Mouse (Mus musculus): ENCODE measurements around the gene Ccz1. TPM values are rescaled to one million over a fixed set of nuclear protein-coding genes. Genes with fewer than 3 reads are reported as not detected.
A peak's percentile ranks its signal among the peaks of the same experiment; 100 is the strongest.

The Ccz1 gene
- 49.9 and 57.6 TPM in 2 replicates for polyA plus RNA-seq (2015; fragmentation: Nextera tagmentation; extraction: Ambion mirVana)

- WGBS: 4% methylated on average over 47 of the region's 47 CpGs
- Histone ChIP-seq H3K4me2 (ENCODE audit: low read depth, low read length) (peak within 1 kb of the TSS; percentile 65), H3K27ac (ENCODE audit: low read length) (peak within 1 kb of the TSS; percentile 83), H3K9ac (ENCODE audit: low read length) (peak within 1 kb of the TSS; percentile 93), H3K36me3 (ENCODE audit: control insufficient read depth, insufficient read depth) (peaks cover 19% of the 10 kb centered on the region), H3K27me3 (ENCODE audit: control insufficient read depth, insufficient read depth, low read length) (no peaks in the 10 kb centered on the region), H3K4me1 (ENCODE audit: control insufficient read depth, insufficient read depth, low read length) (peaks cover 4% of the 10 kb centered on the region), H3K9me3 (replicated peaks; ENCODE audit: control insufficient read depth, low read length) (no peaks in the 10 kb centered on the region), H3K4me3 (ENCODE audit: low read length) (peak within 1 kb of the TSS; percentile 96)
- peak; percentile 99 for ATAC-seq (replicated peaks; ENCODE audit: extremely low read depth, insufficient read depth, low FRiP score)
Observed at GRCm38 (mm10) chr5:144014551-144015311, at the start of gene Ccz1. Gene Ccz1, minus strand, starts transcription at chr5:144014877.

- H3K27ac ChIP-seq (ENCODE audit: low read length): no peak overlapping the region
- WGBS: 63% methylated on average over 5 of the region's 5 CpGs
- H3K9me3 ChIP-seq (replicated peaks; ENCODE audit: control insufficient read depth, low read length): peaks cover 6% of the 10 kb centered on the region; the same call in 1 of the 2 replicates
- H3K4me2 ChIP-seq (ENCODE audit: low read depth, low read length): no peak overlapping the region
- no peaks in the 10 kb centered on the region for H3K27me3 ChIP-seq (ENCODE audit: control insufficient read depth, insufficient read depth, low read length)
- H3K36me3 ChIP-seq (ENCODE audit: control insufficient read depth, insufficient read depth): no peaks in the 10 kb centered on the region
- H3K4me1 ChIP-seq (ENCODE audit: control insufficient read depth, insufficient read depth, low read length): no peaks in the 10 kb centered on the region
- H3K4me3 ChIP-seq (ENCODE audit: low read length): no peak overlapping the region
- no peak for ATAC-seq (replicated peaks; ENCODE audit: extremely low read depth, insufficient read depth, low FRiP score)
- no peak overlapping the region for H3K9ac ChIP-seq (ENCODE audit: low read length)
Observed at GRCm38 (mm10) chr5:144064093-144064492, 49.4 kb upstream of the Ccz1 start.

GRCm38 (mm10) chr5:144054340-144054739 is 39.7 kb upstream of the Ccz1 start:
- H3K9ac ChIP-seq (ENCODE audit: low read length): no peak overlapping the region
- H3K9me3 ChIP-seq (replicated peaks; ENCODE audit: control insufficient read depth, low read length): no peaks in the 10 kb centered on the region
- H3K4me3 ChIP-seq (ENCODE audit: low read length): no peak overlapping the region
- no peaks in the 10 kb centered on the region for H3K27me3 ChIP-seq (ENCODE audit: control insufficient read depth, insufficient read depth, low read length)
- H3K36me3 ChIP-seq (ENCODE audit: control insufficient read depth, insufficient read depth): no peaks in the 10 kb centered on the region
- 82% methylated on average over 6 of the region's 6 CpGs for WGBS
- no peak for ATAC-seq (replicated peaks; ENCODE audit: extremely low read depth, insufficient read depth, low FRiP score)
- H3K4me2 ChIP-seq (ENCODE audit: low read depth, low read length): no peak overlapping the region
- no peaks in the 10 kb centered on the region for H3K4me1 ChIP-seq (ENCODE audit: control insufficient read depth, insufficient read depth, low read length)
- H3K27ac ChIP-seq (ENCODE audit: low read length): no peak overlapping the region

- H3K4me1 ChIP-seq (ENCODE audit: control insufficient read depth, insufficient read depth, low read length): no peaks in the 10 kb centered on the region
- no peaks in the 10 kb centered on the region for H3K9me3 ChIP-seq (replicated peaks; ENCODE audit: control insufficient read depth, low read length)
- H3K4me2 ChIP-seq (ENCODE audit: low read depth, low read length): no peak overlapping the region
- no peak overlapping the region for H3K4me3 ChIP-seq (ENCODE audit: low read length)
- no peak overlapping the region for H3K9ac ChIP-seq (ENCODE audit: low read length)
- ATAC-seq (replicated peaks; ENCODE audit: extremely low read depth, insufficient read depth, low FRiP score): no peak
- 39% methylated on average over 3 of the region's 3 CpGs for WGBS
- H3K27ac ChIP-seq (ENCODE audit: low read length): no peak overlapping the region
- no peaks in the 10 kb centered on the region for H3K36me3 ChIP-seq (ENCODE audit: control insufficient read depth, insufficient read depth)
- no peaks in the 10 kb centered on the region for H3K27me3 ChIP-seq (ENCODE audit: control insufficient read depth, insufficient read depth, low read length)
Observed at GRCm38 (mm10) chr5:144053450-144053849, 38.8 kb upstream of the Ccz1 start.

GRCm38 (mm10) chr5:144051268-144051667 is 36.6 kb upstream of the Ccz1 start:
- ATAC-seq (replicated peaks; ENCODE audit: extremely low read depth, insufficient read depth, low FRiP score): no peak
- Histone ChIP-seq H3K9me3 (replicated peaks; ENCODE audit: control insufficient read depth, low read length) (no peaks in the 10 kb centered on the region), H3K27ac (ENCODE audit: low read length) (no peak overlapping the region), H3K36me3 (ENCODE audit: control insufficient read depth, insufficient read depth) (no peaks in the 10 kb centered on the region), H3K9ac (ENCODE audit: low read length) (no peak overlapping the region), H3K4me1 (ENCODE audit: control insufficient read depth, insufficient read depth, low read length) (no peaks in the 10 kb centered on the region), H3K4me3 (ENCODE audit: low read length) (no peak overlapping the region), H3K27me3 (ENCODE audit: control insufficient read depth, insufficient read depth, low read length) (no peaks in the 10 kb centered on the region), H3K4me2 (ENCODE audit: low read depth, low read length) (no peak overlapping the region)

- no peaks in the 10 kb centered on the region for H3K36me3 ChIP-seq (ENCODE audit: control insufficient read depth, insufficient read depth)
- ATAC-seq (replicated peaks; ENCODE audit: extremely low read depth, insufficient read depth, low FRiP score): no peak
- 54% methylated on average over 3 of the region's 3 CpGs for whole genome bisulfite sequencing
Observed at GRCm38 (mm10) chr5:144049881-144050280, 35.2 kb upstream of the Ccz1 start.

GRCm38 (mm10) chr5:144047324-144047723 is 32.6 kb upstream of the Ccz1 start:
- 58% methylated on average over 13 of the region's 13 CpGs for WGBS
- no peak for ATAC-seq (replicated peaks; ENCODE audit: extremely low read depth, insufficient read depth, low FRiP score)
- Histone ChIP-seq H3K27me3 (ENCODE audit: control insufficient read depth, insufficient read depth, low read length) (no peaks in the 10 kb centered on the region), H3K9ac (ENCODE audit: low read length) (no peak overlapping the region), H3K27ac (ENCODE audit: low read length) (no peak overlapping the region), H3K9me3 (replicated peaks; ENCODE audit: control insufficient read depth, low read length) (no peaks in the 10 kb centered on the region), H3K4me1 (ENCODE audit: control insufficient read depth, insufficient read depth, low read length) (no peaks in the 10 kb centered on the region), H3K4me2 (ENCODE audit: low read depth, low read length) (no peak overlapping the region), H3K36me3 (ENCODE audit: control insufficient read depth, insufficient read depth) (no peaks in the 10 kb centered on the region), H3K4me3 (ENCODE audit: low read length) (no peak overlapping the region)

More at GRCm38 (mm10) chr5:144049881-144050280, 35.2 kb upstream of the Ccz1 start:
- H3K4me1 ChIP-seq (ENCODE audit: control insufficient read depth, insufficient read depth, low read length): no peaks in the 10 kb centered on the region
- H3K27me3 ChIP-seq (ENCODE audit: control insufficient read depth, insufficient read depth, low read length): no peaks in the 10 kb centered on the region
- no peak overlapping the region for H3K9ac ChIP-seq (ENCODE audit: low read length)
- no peaks in the 10 kb centered on the region for H3K9me3 ChIP-seq (replicated peaks; ENCODE audit: control insufficient read depth, low read length)
- no peak overlapping the region for H3K27ac ChIP-seq (ENCODE audit: low read length)
- H3K4me3 ChIP-seq (ENCODE audit: low read length): no peak overlapping the region
- H3K4me2 ChIP-seq (ENCODE audit: low read depth, low read length): no peak overlapping the region

- Histone ChIP-seq H3K9ac (ENCODE audit: low read length) (no peak overlapping the region), H3K4me1 (ENCODE audit: control insufficient read depth, insufficient read depth, low read length) (no peaks in the 10 kb centered on the region), H3K9me3 (replicated peaks; ENCODE audit: control insufficient read depth, low read length) (no peaks in the 10 kb centered on the region), H3K4me2 (ENCODE audit: low read depth, low read length) (no peak overlapping the region), H3K4me3 (ENCODE audit: low read length) (no peak overlapping the region), H3K27me3 (ENCODE audit: control insufficient read depth, insufficient read depth, low read length) (no peaks in the 10 kb centered on the region), H3K36me3 (ENCODE audit: control insufficient read depth, insufficient read depth) (no peaks in the 10 kb centered on the region), H3K27ac (ENCODE audit: low read length) (no peak overlapping the region)
- no peak for ATAC-seq (replicated peaks; ENCODE audit: extremely low read depth, insufficient read depth, low FRiP score)
- WGBS: 79% methylated on average over 11 of the region's 11 CpGs
Observed at GRCm38 (mm10) chr5:144043166-144043565, 28.5 kb upstream of the Ccz1 start.

- no peaks in the 10 kb centered on the region for H3K9me3 ChIP-seq (replicated peaks; ENCODE audit: control insufficient read depth, low read length)
Observed at GRCm38 (mm10) chr5:144040720-144041364, 26.2 kb upstream of the Ccz1 start.

More at GRCm38 (mm10) chr5:144040720-144041364, 26.2 kb upstream of the Ccz1 start:
- no peak overlapping the region for H3K27ac ChIP-seq (ENCODE audit: low read length)
- peak overlapping the region; percentile 35 for H3K4me2 ChIP-seq (ENCODE audit: low read depth, low read length)
- peak overlapping the region; percentile 54; the same call in 1 of the 2 replicates for H3K9ac ChIP-seq (ENCODE audit: low read length)
- H3K27me3 ChIP-seq (ENCODE audit: control insufficient read depth, insufficient read depth, low read length): no peaks in the 10 kb centered on the region
- H3K36me3 ChIP-seq (ENCODE audit: control insufficient read depth, insufficient read depth): no peaks in the 10 kb centered on the region
- H3K4me1 ChIP-seq (ENCODE audit: control insufficient read depth, insufficient read depth, low read length): no peaks in the 10 kb centered on the region
- H3K4me3 ChIP-seq (ENCODE audit: low read length): no peak overlapping the region
- 47% methylated on average over 11 of the region's 11 CpGs for WGBS
- 0 out of 2 replicates have a peak, but pooled peaks have one; percentile 14 for ATAC-seq (replicated peaks; ENCODE audit: extremely low read depth, insufficient read depth, low FRiP score)
